Mouse (Mus musculus) small intestine, adult 2 months (tissue): Measurements from ENCODE around the gene Obscn.

Experiments used
- CTCF ChIP-seq: fragments of 200-500 bp; IDR thresholded peaks from 2 replicates; pipeline ENCODE4 v1.5.1; 2012; ENCODE audit warnings: low read depth, mild to moderate bottlenecking, control low read depth, inconsistent platforms, low read length, moderate library complexity, mixed read lengths; ENCODE audit not compliant: insufficient replicate concordance, insufficient read length; ENCODE audit errors: extremely low read depth
- POLR2A ChIP-seq: fragments of 200-500 bp; IDR thresholded peaks from 2 replicates; pipeline ENCODE4 v1.6.1; 2012; ENCODE audit warnings: low read depth, mild to moderate bottlenecking, control low read depth, inconsistent platforms, low read length, moderate library complexity

DNA sequence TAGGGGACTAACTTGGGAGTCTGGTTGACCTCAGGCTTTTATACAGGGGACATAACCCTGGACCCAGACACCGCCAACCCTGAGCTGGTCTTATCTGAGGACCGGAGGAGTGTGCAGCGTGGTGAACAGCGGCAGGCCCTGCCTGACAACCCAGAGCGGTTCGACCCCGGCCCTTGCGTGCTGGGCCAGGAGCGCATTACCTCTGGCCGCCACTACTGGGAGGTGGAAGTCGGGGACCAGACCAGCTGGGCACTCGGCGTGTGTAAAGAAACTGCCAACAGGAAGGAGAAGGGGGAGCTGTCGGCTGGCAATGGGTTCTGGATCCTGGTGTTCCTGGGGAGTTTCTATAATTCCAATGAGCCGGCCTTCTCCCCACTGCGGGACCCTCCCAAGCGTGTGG is 146.1 kb downstream of the Obscn start:
- TF ChIP-seq CTCF (no peak), POLR2A (no peak)
